Mouse (Mus musculus) ES-E14 (cell line): ENCODE measurements at regions not wholly inside any gene's neighbourhood (a gene's known extent, or its start where the extent isn't known, plus 50 kb on each side); places are given as distances from the start of the nearest gene placed in this dataset.

Experiments
- DNase-seq: peaks from one replicate; pipeline ENCODE4 v3.0.0-alpha.2; 2013; ENCODE audit warnings: low read depth, low spot score
- H3K27ac ChIP-seq: 2 replicates; pipeline ENCODE4 v1.5.1; 2012; ENCODE audit warnings: low read depth, mild to moderate bottlenecking, low read length, moderate library complexity, mixed read lengths; ENCODE audit not compliant: poor library complexity, insufficient read depth, severe bottlenecking
- H3K36me3 ChIP-seq: 2 replicates; pipeline ENCODE4 v1.6.1; 2012; ENCODE audit warnings: mild to moderate bottlenecking, low read length, moderate library complexity, mixed read lengths; ENCODE audit not compliant: control insufficient read depth, poor library complexity, insufficient read depth, severe bottlenecking
- H3K4me1 ChIP-seq, 2 experiments: fragments of 150-350 bp in 1 of 2; sonication (generic) in 1 of 2; 2 replicates each; pipeline ENCODE4 v1.6.1; 2012; ENCODE audit warnings: low read length in 2 of 2, mild to moderate bottlenecking in 1 of 2, mixed read lengths in 1 of 2; ENCODE audit not compliant: control insufficient read depth in 2 of 2, insufficient read depth in 2 of 2, poor library complexity in 1 of 2
- H3K4me3 ChIP-seq, 2 experiments: fragments of 150-350 bp in 1 of 2; sonication (generic) in 1 of 2; 2 replicates each; pipeline ENCODE4 v1.5.1; 2012; ENCODE audit warnings: low read length in 2 of 2, low read depth in 1 of 2, mild to moderate bottlenecking in 1 of 2, mixed read lengths in 1 of 2; ENCODE audit not compliant: insufficient read depth in 1 of 2, poor library complexity in 1 of 2, severe bottlenecking in 1 of 2
- H3K9ac ChIP-seq: 2 replicates; pipeline ENCODE4 v1.6.1; 2012; ENCODE audit warnings: low read depth, mild to moderate bottlenecking, low read length, mixed read lengths; ENCODE audit not compliant: poor library complexity, insufficient read depth, severe bottlenecking
- H3K9me3 ChIP-seq: fragments of 150-350 bp; sonication (generic); 2 replicates; pipeline ENCODE4 v1.6.1; 2012; ENCODE audit warnings: low read depth, mild to moderate bottlenecking, low read length; ENCODE audit not compliant: control insufficient read depth, insufficient read depth
- CHD2 ChIP-seq: IDR thresholded peaks from 2 replicates; pipeline ENCODE4 v1.6.1; 2014; ENCODE audit warnings: mild to moderate bottlenecking, low read depth, low read length, inconsistent platforms
- HCFC1 ChIP-seq: IDR thresholded peaks from 2 replicates; pipeline ENCODE4 v1.6.1; 2012; ENCODE audit warnings: low read length, inconsistent platforms, borderline replicate concordance; ENCODE audit not compliant: insufficient read depth
- MAFK ChIP-seq: IDR thresholded peaks from 2 replicates; pipeline ENCODE4 v1.6.1; 2014; ENCODE audit warnings: mild to moderate bottlenecking, low read depth, low read length, inconsistent platforms; ENCODE audit not compliant: insufficient read depth
- ZC3H11A ChIP-seq: IDR thresholded peaks from 2 replicates; pipeline ENCODE4 v1.6.1; 2012; ENCODE audit warnings: low read depth, mild to moderate bottlenecking, inconsistent platforms, low read length, borderline replicate concordance
- ZNF384 ChIP-seq: IDR thresholded peaks from 2 replicates; pipeline ENCODE4 v1.6.1; 2012; ENCODE audit warnings: low read depth, low read length, inconsistent platforms
- in situ Hi-C, 2 experiments: fragments of 600-800 bp; cut with MboI; formaldehyde crosslinking; loops; one replicate each; pipeline ENCODE4 v1.15.1; 2025; ENCODE audit warnings: low sequenced_read_pairs in 2 of 2, inconsistent platforms in 1 of 2; ENCODE audit not compliant: unreplicated experiment in 2 of 2

DNA sequence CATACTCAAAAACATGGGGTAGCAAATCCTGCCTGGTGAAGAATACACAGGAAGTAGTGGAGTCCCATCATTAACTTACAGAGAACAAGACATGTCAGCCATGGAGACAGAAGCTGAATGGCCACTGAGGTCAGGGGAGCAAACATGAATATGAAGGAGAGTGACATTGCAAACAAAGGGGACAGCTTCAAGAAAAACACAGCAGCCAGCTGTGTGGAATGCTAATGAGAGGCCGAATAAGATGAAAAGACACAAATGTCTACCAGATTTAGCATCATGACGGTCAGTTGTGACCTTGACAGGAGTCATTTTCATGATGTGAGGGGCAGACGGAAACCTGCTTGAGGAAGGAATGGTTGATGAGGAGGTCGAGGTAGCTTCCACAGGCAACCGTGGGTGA, 167.7 kb downstream of the Pou4f1 start:
- no peaks in the 10 kb centered on the region for H3K36me3 ChIP-seq
- H3K27ac ChIP-seq, result no peak overlapping the region
- no peak for DNase-seq
- no peak overlapping the region for H3K4me3 ChIP-seq
- H3K9ac ChIP-seq, result no peak overlapping the region
- no peaks in the 10 kb centered on the region for H3K9me3 ChIP-seq
- in situ Hi-C loops, result no loop called here
- TF ChIP-seq MAFK, result no peak
- TF ChIP-seq CHD2, result no peak
- no peak for TF ChIP-seq ZNF384
- TF ChIP-seq ZC3H11A, result no peak
- TF ChIP-seq HCFC1, result no peak
- H3K4me1 ChIP-seq, result no peaks in the 10 kb centered on the region

DNA sequence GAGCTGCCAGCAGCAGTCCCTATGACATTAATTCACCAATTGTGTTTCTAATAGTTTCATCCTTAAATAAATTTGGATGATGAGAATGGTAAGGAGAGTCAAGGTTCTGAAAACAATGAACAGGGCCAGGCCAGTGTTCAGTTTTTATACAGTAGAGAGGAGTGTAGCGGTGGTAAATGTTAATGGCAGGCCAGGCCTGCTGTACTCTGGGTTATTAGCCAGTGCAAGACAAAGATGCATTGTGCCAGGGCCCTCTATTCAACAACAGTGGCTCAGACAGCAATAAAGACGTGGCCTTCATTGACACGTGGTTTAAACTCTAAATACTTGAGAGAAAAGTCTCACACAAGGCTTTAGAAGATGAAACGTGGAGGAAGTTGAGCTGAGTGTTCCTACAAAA, 169.5 kb downstream of the Pou4f1 start:
- in situ Hi-C loops, result no loop called here
- Histone ChIP-seq H3K4me1 (no peaks in the 10 kb centered on the region), H3K36me3 (no peaks in the 10 kb centered on the region), H3K27ac (no peak overlapping the region), H3K9me3 (no peaks in the 10 kb centered on the region), H3K9ac (no peak overlapping the region), H3K4me3 (no peak overlapping the region)
- DNase-seq, result no peak
- TF ChIP-seq HCFC1, result no peak
- no peak for TF ChIP-seq MAFK
- TF ChIP-seq ZNF384, result no peak
- no peak for TF ChIP-seq CHD2
- no peak for TF ChIP-seq ZC3H11A

DNA sequence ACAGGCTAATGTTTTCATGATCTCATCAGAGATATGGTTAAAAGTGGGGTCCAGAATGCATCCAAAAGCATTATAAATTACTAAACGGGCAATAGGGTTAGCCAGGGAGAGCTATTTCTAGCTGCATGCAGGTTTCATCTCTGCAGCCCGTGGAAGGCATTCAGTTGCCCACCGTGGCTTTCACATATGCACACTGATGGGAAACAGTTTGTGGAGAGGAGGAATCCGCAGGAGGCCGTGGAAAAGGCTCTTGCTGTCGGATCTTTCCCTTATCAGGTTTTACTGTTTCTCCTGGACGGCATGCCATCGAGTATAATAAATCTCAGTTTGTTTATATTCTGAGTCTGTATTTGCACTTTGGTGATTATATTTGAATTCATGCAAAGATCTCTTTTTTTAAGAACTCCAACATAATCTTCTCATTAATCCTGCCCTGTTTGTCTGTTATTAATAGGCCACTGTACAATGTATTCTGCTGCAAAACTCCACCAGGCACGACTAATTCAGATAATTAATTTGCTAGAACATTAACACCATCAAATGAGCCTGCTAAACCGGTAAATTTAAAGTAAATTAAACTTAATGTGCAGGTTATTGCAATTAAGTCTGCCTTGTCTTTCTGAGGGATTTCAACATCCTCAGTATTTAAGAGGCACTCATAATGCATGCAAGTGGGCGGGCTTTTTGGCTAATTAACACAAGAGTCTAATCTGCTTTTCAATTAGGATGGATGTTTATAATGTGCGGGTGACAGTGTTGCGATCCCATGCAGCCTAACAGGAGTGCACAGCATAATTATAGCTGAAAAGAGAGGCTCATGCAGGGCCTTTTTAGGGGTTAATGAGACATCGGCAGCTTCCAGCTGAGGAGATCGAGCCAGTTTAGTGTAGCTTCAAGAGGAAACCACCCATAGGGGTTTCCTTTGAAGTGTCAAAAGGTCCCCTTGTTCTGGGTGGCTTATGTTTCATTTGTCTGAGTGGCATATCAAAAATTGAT, 170.2 kb downstream of the Pou4f1 start:
- DNase-seq, result no peak
- Histone ChIP-seq H3K27ac (no peak overlapping the region), H3K36me3 (no peaks in the 10 kb centered on the region), H3K9me3 (no peaks in the 10 kb centered on the region), H3K4me1 (no peaks in the 10 kb centered on the region), H3K9ac (no peak overlapping the region), H3K4me3 (no peak overlapping the region)
- TF ChIP-seq MAFK (no peak), ZC3H11A (no peak), HCFC1 (no peak), ZNF384 (no peak), CHD2 (no peak)
- in situ Hi-C loops, result no loop called here

DNA sequence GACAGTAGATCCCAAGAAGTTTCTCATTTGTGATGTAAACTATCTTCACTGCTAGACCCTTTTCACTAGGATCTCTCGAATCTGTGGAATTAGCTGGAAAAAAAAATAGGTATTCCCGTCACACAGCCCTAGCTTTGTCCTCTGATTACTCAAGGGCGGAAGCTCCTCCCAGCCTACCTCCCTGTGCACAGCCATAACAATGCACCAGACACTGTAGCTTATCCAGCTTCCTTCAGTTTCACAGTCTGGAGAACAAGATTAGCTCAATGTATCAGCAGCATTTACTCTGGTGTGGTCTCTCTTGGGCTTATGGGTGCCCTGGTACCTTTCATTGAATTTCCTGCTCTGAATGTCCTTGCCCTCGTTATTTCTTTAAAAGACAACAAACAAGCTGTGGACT, 174.0 kb downstream of the Pou4f1 start:
- no peaks in the 10 kb centered on the region for H3K9me3 ChIP-seq
- DNase-seq, result no peak
- H3K4me3 ChIP-seq, result no peak overlapping the region
- H3K9ac ChIP-seq, result no peak overlapping the region
- TF ChIP-seq MAFK (no peak), CHD2 (no peak), ZC3H11A (no peak), ZNF384 (no peak), HCFC1 (no peak)
- H3K4me1 ChIP-seq, result no peaks in the 10 kb centered on the region
- H3K27ac ChIP-seq, result no peak overlapping the region
- no peaks in the 10 kb centered on the region for H3K36me3 ChIP-seq
- in situ Hi-C loops, result no loop called here
